Mouse (Mus musculus) naive thymus-derived CD4-positive, alpha-beta T cell, adult 5 months (primary cell): ENCODE results near the gene Pygm. TPM values are rescaled to one million over a fixed set of nuclear protein-coding genes. Genes with fewer than 3 reads are reported as not detected.

Experiments
- polyA plus RNA-seq: library from polyadenylated mRNA; unstranded; fragments of 100-300 nt; shearing (Covaris generic); gene quantifications from one replicate; pipeline ENCODE4 v1.2.1, GENCODE M21; 2017

The Pygm gene
- polyA plus RNA-seq: 8.2 TPM

DNA sequence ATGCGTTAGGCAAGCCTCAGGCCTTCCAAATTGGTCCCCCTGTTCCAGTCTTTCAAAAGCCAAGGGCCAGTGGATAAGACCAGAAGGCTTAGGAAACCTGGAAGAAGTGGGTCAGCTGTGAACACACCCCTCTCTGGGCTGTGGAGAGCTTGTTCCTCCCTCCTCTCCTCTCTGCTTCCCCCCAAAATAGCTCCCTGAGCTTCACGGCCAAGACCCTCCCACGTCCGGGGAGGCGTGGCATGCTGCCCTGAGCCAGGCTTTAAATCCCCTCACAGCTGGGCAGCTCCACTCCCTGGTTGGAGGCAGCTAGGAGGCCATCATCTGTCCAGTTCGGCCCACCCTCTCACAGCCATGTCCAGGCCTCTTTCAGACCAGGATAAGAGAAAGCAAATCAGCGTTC is at the start of gene Pygm:
Gene Pygm (plus strand): TSS at position 272 of the 400 bp plus-strand sequence.

DNA sequence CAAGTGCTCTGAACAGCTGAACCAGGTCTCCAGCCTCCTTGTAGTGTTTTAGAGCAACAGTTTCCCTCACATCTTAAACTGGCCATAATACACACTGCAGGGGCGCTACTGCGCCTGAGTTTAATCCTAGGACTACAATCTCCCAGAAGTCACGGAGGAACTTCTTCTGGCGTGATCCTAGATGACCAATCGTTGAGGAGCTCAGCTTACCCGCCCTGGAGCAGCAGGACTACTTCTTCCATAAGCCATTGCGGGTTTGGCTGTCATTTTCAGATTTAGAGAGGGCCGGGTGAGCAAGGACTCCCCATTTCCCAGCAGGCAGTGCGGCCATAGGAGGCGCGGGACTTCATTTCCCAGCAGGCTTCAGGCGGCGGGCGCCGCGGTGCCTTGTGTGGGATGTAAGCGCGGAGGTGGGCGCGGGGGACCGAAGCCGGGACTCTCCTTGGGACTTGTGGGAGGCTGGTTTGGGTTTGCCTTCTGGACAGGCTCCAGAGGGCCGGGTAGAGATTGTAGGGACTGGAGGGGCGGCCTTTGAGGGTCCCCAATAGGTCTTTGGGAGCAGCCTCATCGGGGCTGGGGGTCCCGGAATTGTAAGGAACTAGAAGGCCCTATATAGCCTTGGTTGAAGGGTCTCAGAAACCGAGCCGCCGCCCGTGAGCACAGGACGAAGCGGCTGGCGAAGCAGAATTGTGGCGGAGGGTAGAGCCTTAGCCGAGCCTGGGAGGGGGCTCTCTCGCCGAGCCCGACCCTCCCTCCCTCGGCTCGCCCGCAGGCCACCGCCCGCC is 49.3 kb upstream of the Pygm start, which contains the start of gene Men1:
Gene Men1 (plus strand): TSS at position 307 of the 785 bp plus-strand sequence.

DNA sequence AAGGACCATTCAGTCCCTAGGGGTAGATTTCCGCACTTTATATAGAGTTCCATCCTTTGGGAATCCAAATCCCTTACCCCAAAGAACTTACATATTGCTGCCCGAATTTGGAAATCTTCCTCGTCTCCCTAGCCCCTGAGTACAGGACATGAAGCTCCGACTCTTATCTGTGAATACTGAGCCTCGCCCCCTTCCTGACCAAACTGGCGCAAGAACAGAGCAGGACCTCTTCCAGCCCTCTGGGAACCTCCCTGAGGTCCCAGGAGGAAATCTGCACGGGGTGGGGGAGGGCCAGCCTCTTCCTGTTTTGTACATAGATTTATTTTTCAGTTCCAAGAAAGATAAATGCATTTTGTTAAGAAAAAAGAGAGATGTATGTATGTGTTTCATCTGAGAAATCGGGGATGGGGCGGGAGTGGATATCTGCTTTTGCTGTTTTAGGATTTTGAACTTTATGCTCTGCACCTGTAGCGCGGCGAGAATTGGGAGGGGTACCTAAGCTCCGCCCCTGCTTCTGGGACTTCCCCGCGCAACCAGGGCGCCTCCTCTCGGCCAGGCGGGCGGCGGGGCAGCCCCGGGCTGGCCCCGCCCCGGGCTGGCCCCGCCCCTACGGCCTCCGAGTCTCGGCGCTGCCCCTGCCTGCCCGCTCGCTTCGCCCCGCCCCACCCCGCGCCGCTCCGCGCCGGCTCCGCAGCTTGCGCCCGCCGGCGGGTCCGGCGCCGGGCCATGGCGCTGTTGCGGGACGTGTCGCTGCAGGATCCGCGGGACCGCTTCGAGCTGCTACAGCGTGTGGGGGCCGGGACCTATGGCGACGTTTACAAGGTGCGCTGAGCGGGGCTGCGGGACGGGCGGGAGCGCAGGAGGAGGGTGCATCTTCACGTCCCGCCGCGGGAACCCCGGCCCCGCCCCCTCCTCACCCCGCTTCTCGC is 43.4 kb upstream of the Pygm start, which contains the start of gene Map4k2:
Gene Map4k2 (plus strand): TSS at position 612 of the 929 bp plus-strand sequence.

DNA sequence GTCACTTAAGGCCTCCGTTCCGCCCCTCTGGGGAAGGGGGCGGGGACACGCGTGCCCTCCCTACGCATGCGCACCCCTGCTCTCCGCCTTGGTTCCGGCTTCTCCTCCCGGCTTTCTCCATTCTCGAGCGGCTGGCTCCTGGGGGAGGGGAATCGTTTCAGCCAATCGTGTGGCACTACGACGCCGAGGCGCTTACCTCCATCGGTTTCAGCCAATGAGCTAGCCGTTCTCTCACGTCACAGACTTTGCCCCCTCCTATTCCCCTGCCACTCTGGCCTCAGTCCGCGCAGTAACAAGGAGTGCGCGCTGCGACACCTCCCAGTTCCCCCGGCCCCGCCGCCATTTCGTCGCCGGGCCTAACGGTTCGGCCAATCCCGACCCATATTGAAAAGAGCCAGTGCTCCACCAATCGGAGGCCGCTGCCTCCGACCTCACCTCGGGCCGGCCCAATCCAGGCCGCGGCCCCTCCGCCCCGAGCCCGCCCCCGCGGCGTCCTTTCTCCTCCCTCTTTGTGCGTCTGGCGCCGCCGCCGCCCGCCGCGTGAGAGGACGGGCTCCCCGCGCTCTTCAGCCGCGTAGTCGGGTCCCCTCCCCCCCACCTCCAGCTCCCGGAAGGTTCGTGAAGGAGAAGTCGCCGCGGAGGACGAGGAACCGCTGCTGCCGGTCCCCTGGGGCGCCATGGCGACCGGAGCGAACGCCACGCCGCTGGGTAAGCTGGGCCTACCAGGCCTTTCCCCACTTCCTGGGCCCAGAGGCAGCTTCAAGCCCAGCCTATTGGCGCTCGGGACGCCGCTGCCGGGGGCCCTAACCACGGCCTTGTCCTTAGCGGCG is 20.6 kb upstream of the Pygm start, which contains the start of gene Sf1:
Gene Sf1 (plus strand): TSS at position 280 of the 830 bp plus-strand sequence.

DNA sequence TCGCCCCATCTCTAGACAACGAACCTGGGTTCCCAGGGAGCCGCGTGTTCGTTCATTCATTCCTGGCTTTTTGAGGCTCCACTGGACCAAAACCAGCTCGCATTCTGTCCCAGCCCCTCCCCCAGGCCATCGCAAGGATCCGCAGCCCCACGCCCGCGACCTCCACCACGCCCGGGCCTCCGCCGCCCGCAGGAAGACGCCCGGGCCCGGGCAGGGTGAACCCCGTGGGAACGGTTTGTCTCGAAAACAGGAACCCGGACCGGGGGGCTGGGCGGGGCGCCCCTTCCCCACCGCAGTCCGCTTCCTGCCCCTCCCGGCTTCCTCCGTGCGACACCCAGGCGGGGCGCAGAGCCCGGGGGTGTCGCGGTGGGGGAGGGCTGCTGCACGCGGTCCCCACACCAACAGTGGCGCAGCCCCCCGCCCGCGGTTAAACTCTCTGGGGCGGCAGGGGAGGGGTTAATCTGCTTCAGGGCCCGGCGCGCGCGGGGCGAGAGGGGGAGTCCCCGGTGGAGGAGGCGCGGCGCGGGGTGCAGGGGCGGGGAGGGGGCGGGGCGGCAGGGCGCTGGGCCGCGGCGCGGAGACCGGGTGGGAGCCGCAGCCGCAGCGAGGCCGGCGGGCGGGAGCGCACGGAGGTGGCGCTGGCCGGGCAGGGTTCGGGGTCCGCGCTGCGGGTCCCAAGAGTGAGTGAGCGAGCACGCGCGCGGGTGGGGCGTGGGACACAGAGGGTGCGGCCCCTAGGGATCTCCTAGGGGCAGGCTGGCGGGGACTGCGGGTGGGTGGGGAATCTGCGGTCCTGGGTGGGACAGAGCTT is 15.3 kb downstream of the Pygm start, which contains the start of gene Rasgrp2:
Gene Rasgrp2 (plus strand): TSS at position 56 of the 811 bp plus-strand sequence.

DNA sequence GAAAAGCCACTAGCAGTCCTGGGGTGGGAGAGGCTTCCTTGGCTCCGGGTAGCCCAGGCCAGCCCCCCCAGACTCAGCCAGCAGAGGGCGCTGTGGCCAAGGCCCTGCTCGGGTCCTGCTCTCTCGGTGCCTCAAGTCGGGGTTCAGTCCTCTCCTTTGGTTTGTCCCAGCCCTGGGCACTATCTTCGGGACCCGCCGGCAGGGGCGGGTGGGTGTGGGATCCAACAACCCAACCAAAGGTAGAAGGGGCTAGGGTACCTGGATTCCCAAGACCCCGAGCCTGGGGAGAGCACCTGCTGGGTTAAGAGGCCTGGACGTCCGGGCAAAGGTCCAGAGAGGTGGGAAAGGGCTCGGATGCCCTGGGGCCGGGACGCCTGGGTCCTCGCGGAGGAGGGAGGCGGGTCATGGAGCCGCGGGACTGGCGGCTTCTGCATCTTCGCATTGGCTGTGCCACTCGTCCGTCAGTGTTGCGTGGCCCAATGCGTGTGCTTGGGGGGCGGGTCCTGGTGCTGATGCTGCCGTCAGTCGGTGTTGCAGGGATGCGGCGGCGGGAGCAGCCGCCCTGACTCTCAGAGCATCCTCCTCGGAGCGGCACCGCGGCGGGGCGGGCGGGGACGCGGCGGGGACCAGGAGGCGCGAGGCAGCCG is 34.2 kb downstream of the Pygm start, which contains the start of gene Nrxn2:
Gene Nrxn2 (plus strand): TSS at position 499 of the 647 bp plus-strand sequence.

Other genes with a start within 250 kb of the Pygm start
- gene Batf2, start 243.4 kb upstream of the Pygm start, polyA plus RNA-seq: not detected
- gene Arl2, start 242.9 kb upstream of the Pygm start, polyA plus RNA-seq: 23.4 TPM
- gene Majin, start 200.0 kb upstream of the Pygm start, polyA plus RNA-seq: not detected
- not detected for gene Gpha2, start 158.0 kb upstream of the Pygm start, polyA plus RNA-seq
- gene Ppp2r5b, start 148.5 kb upstream of the Pygm start, polyA plus RNA-seq: 22.5 TPM
- 91.9 TPM for gene Atg2a, start 142.7 kb upstream of the Pygm start, polyA plus RNA-seq
- 15.0 TPM for gene Ehd1, start 107.7 kb upstream of the Pygm start, polyA plus RNA-seq
- 0.21 TPM for gene Cdc42bpg, start 77.9 kb upstream of the Pygm start, polyA plus RNA-seq
- gene Men1, start 49.4 kb upstream of the Pygm start, polyA plus RNA-seq: 54.5 TPM
- 212 TPM for gene Map4k2, start 43.3 kb upstream of the Pygm start, polyA plus RNA-seq
- gene Sf1, start 20.7 kb upstream of the Pygm start, polyA plus RNA-seq: 554 TPM
- 594 TPM for gene Rasgrp2, start 14.9 kb downstream of the Pygm start, polyA plus RNA-seq
- not detected for gene Nrxn2, start 34.3 kb downstream of the Pygm start, polyA plus RNA-seq
- gene Slc22a12, start 158.6 kb downstream of the Pygm start, polyA plus RNA-seq: not detected